Mouse (Mus musculus) B cell, adult 2 months (primary cell): ENCODE data around the gene Hpcal1.

ENCODE experiments used
- DNase-seq, 2 experiments: peaks; one replicate each; pipeline ENCODE4 v3.0.0; 2022

Gene Hpcal1

GRCm38 (mm10) chr12:17715720-17716478, 25.2 kb downstream of the Hpcal1 start:
- DNase-seq = peak; percentile 21 to 41

- no peak for DNase-seq
Measured at GRCm38 (mm10) chr12:17717257-17717656, 26.6 kb downstream of the Hpcal1 start.

GRCm38 (mm10) chr12:17718146-17718545, 27.5 kb downstream of the Hpcal1 start:
- DNase-seq = no peak

- DNase-seq = no peak
Measured at GRCm38 (mm10) chr12:17721058-17721457, 30.4 kb downstream of the Hpcal1 start.

- DNase-seq = no peak
Measured at GRCm38 (mm10) chr12:17722452-17723181, 32.0 kb downstream of the Hpcal1 start.

- no peak for DNase-seq
Measured at GRCm38 (mm10) chr12:17723182-17723570, 32.5 kb downstream of the Hpcal1 start.

GRCm38 (mm10) chr12:17723999-17724398, 33.3 kb downstream of the Hpcal1 start:
- no peak for DNase-seq

- DNase-seq = no peak
Measured at GRCm38 (mm10) chr12:17724412-17725090, 33.9 kb downstream of the Hpcal1 start.

- no peak for DNase-seq
Measured at GRCm38 (mm10) chr12:17725592-17725991, 34.9 kb downstream of the Hpcal1 start.

GRCm38 (mm10) chr12:17726576-17727320, 36.1 kb downstream of the Hpcal1 start:
- DNase-seq = no peak

- DNase-seq = no peak
Measured at GRCm38 (mm10) chr12:17727676-17728339, 37.2 kb downstream of the Hpcal1 start.

GRCm38 (mm10) chr12:17729211-17729900, 38.7 kb downstream of the Hpcal1 start:
- DNase-seq = no peak

- DNase-seq = no peak
Measured at GRCm38 (mm10) chr12:17732006-17732405, 41.4 kb downstream of the Hpcal1 start.

GRCm38 (mm10) chr12:17732546-17732945, 41.9 kb downstream of the Hpcal1 start:
- DNase-seq = no peak

- DNase-seq = no peak
Measured at GRCm38 (mm10) chr12:17733114-17733904, 42.7 kb downstream of the Hpcal1 start.

- DNase-seq = no peak
Measured at GRCm38 (mm10) chr12:17736396-17736795, 45.7 kb downstream of the Hpcal1 start.

- no peak for DNase-seq
Measured at GRCm38 (mm10) chr12:17736859-17737577, 46.4 kb downstream of the Hpcal1 start.

- DNase-seq = no peak
Measured at GRCm38 (mm10) chr12:17737808-17738207, 47.2 kb downstream of the Hpcal1 start.

- no peak for DNase-seq
Measured at GRCm38 (mm10) chr12:17738473-17738872, 47.8 kb downstream of the Hpcal1 start.

- no peak for DNase-seq
Measured at GRCm38 (mm10) chr12:17740226-17740625, 49.6 kb downstream of the Hpcal1 start.
